Mouse (Mus musculus): Measurements from ENCODE around the gene Dnajc8.

Dnajc8 gene

GRCm38 (mm10) chr4:132567361-132567779, 32.0 kb downstream of the Dnajc8 start:
- WGBS: 73% methylated on average over 9 of the region's 9 CpGs

DNA sequence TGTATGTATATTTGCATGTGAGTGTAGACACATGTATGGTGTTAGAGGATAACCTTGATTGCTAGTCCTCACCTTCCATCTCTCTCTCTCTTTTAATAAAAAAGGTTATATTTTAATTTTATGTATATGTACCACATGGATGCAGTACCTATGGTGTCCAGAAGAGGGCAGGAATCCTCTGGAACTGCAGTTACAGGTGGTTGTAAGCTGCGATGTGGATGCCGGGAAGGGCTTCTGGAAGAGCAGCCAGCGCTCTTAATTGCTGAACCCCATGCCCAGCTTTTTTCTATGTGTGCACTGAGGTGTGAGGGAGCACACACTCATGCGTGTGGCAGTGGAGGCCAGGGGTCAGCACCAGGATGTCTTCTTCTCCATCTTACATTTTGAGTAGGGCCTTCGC, 33.8 kb downstream of the Dnajc8 start:
- WGBS: 94% methylated on average over 5 of the region's 5 CpGs

DNA sequence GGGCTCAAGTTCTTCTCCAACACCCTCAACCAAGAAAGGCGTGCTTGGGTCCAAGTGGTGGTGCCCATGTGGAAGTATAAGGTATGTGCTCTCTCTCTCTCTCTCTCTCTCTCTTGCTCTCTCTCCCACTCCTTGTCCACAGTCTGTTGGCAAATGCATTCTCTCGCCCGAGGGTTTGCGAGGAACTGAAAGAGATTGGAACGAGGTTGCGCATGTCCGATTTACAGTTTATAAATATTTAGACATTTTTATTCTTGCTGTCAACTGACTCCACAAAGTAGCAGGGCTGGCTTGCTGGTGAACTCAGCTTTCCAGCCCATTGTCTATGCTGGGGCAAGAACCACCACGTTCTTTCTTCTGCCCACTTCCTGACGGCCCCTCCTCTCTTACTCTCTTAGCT, 35.8 kb downstream of the Dnajc8 start:
- WGBS: 55% methylated on average over 9 of the region's 9 CpGs

DNA sequence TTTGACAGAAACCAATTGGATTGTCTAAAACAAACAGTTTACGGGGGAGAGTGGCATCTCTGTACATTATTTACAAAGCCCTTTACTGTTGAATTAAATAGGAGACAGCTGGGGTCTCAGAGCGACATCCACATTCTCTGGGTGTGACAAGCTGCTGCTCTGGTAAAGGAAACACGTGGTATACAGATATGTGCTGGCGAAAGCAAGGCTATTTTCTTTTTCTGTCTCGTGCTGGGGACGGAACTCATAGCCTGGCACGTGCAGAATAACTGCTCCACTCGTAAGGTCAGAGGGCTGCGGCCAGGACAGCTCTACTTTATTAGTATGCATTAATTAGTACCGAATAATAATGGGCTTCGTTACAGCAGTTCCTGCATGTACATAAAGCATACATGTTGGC, 38.0 kb downstream of the Dnajc8 start:
- WGBS: 21% methylated on average over 11 of the region's 11 CpGs

DNA sequence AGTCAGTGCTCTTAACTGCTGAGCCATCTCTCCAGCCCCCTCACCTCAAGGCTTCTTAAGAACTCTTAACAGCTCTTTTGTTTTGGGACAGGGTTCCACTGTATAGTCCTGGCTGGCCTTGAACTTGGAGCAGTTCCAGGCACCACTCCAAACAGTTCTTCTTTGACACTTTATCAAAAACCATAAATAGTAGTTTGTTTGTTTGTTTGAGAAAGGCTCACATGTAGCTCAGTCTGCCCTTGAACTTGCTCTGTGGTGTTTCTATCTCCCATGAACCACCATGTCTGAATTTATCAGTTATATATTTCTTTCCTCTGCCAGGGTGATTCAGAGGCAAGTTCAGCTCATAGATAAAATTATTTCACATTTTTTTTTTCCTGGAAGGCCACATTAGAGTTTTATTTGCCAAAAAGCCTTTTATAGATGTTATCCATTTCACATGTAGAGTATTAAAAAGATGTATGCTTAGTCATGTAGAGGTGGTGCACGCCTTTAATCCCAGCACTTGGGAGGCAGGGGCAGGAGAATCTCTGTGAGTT, 39.5 kb downstream of the Dnajc8 start:
- WGBS: 86% methylated on average over 1 of the region's 1 CpGs

- WGBS: 68% methylated on average over 3 of the region's 3 CpGs
Observed at GRCm38 (mm10) chr4:132583781-132584180, 48.4 kb downstream of the Dnajc8 start.

DNA sequence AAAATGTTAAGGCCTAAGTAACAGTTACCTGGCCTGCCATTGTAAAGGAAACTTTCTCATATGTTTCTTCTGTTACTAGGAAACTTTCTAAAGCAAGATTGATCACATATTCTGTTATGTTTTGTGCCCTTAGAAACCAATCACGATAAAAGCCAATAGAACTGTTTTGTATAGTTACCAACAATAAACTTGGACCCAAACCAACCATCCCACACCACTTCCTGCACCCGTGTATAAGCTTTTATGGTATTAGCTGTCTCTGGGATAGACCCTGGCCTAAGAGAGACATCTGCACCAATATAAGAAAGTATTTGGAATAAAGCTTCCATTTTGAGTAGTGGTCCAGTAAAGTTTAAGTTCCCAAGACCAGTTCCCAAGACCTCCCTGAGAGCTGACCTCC, 49.6 kb downstream of the Dnajc8 start:
- WGBS: 76% methylated on average over 2 of the region's 2 CpGs

DNA sequence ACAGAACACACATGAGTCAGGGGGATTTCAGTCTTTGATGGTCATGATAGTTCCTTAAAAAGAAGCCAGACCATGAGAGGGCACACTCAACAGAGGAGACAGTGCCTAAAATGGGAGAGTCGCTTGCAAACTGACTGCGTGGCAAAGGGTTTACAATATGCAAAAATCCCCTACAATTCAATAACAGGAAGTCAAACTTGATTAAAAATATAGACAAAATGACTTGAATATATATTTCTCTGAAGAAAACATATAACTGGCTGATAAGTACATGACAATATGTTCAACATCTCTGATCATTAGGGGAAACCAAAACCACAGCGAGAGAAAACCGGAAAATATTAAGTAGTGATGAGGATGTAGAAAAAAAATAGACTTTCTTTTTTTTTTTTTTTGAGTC, 50.9 kb downstream of the Dnajc8 start:
- WGBS: 95% methylated on average over 4 of the region's 4 CpGs

GRCm38 (mm10) chr4:132588512-132588911, 53.2 kb downstream of the Dnajc8 start:
- WGBS: 71% methylated on average over 3 of the region's 3 CpGs

GRCm38 (mm10) chr4:132590642-132591041, 55.3 kb downstream of the Dnajc8 start:
- WGBS: 83% methylated on average over 10 of the region's 10 CpGs

GRCm38 (mm10) chr4:132592958-132593357, 57.6 kb downstream of the Dnajc8 start:
- WGBS: 88% methylated on average over 9 of the region's 9 CpGs

- WGBS: 60% methylated on average over 4 of the region's 4 CpGs
Observed at GRCm38 (mm10) chr4:132594191-132594590, 58.8 kb downstream of the Dnajc8 start.

DNA sequence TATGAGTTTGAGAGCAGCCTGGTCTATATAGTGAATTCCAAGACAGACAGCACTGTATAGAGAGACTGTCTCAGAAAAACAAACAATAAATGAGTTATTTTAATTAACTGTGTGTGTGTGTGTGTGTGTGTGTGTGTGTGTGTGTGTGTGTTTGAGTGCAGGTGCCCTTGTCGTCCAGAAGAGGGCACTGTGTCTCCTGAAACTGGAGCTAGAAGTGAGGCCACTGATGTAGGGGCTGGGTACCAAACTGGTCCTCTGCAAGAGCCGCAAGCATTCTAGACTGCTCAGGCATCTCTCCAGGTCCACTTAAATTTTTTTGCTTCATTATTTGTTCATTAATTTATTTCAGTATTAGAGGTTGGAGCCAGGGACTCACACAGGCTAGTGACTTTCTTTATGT, 63.5 kb downstream of the Dnajc8 start:
- WGBS: 88% methylated on average over 2 of the region's 2 CpGs

- 78% methylated on average over 3 of the region's 3 CpGs for WGBS
Observed at GRCm38 (mm10) chr4:132599764-132600163, 64.4 kb downstream of the Dnajc8 start.

- 86% methylated on average over 6 of the region's 6 CpGs for WGBS
Observed at GRCm38 (mm10) chr4:132600465-132600864, 65.1 kb downstream of the Dnajc8 start.

- WGBS: 84% methylated on average over 5 of the region's 5 CpGs
Observed at GRCm38 (mm10) chr4:132601242-132601641, 65.9 kb downstream of the Dnajc8 start.
